Mouse (Mus musculus): ENCODE results near the gene Hnrnpm. TPM values are rescaled to one million over a fixed set of nuclear protein-coding genes. Genes with fewer than 3 reads are reported as not detected.
"Not testable (repeated sequence)": the region's sequence is repeated elsewhere in the genome, so short reads cannot be mapped to it uniquely, and the experiment has no call there.

Hnrnpm gene
- total RNA-seq (2021): 100 to 1,000 TPM; 102 to 150 TPM

DNA sequence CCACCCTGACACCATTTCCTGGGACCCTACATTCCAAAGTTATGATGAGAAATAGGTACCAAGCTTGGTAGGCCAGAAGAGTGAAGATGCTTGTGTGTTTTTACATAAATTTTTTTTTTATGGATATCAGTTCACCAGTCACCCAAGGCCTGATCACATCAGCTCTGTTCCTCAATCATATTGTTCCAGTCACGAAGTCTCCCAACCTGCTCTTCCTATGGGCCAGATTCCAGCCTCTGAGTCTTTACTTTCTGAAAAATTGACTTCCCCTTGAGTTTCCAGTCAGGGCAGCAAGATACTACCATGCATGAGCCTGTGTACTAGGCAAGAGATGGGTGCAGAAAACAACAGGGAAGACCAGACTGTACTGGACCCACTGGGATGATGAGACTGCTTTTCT is at the start of gene Hnrnpm:
Hnrnpm (minus strand) TSS at position 101 of the 400 bp plus-strand sequence.
- no peak for DNase-seq (ENCODE audit: low spot score in 2 of 2)
- intact Hi-C loops (cut with DNase I): no loop called here

DNA sequence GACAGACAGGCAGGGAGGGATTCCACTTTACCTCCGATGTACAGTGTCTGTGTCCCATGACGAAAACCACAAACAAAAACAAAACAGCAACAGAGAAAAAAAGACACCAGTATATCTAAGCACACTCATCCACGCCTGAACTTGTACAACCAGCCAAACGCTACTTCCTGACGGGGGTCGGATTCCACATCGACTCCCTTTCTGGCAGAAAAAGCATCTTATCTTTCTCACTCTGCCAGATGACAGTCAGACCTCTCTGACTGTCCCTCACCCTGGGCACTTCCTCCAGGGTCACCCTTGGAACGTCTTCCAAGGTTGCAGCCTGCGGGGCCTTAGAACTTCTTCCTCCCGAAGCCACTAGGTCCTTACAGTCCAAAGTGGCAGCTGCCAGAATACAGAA is 46.9 kb upstream of the Hnrnpm start:
- DNase-seq (ENCODE audit: low spot score in 2 of 2); intact Hi-C loops (cut with DNase I): not testable (repeated sequence)

DNA sequence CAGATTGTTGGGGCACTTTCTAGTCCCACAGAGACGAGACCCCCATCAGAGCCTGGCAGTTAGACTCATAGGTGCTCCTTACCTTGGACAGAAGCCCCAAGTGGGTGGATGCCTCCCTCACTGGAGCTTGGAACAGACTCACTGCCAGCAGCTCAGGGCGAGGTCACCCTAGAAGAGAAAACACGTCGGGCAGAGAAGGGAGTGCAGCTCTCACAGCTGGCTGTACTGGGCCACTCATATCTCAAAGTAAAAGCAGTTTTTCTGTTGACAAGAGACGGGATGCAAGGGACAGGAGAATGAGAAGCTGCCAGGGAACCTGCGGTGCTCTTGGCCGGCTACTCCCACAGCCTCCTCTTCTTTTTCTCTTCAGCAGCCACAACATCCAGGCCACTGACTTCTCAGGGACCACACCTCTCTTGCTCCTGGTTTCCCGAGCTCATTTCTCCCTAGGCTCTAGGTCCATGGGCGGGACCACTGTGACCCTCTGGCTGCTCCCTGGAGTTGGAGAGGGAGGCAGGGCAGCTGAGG is 46.0 kb upstream of the Hnrnpm start:
- DNase-seq (ENCODE audit: low spot score in 2 of 2); intact Hi-C loops (cut with DNase I): not testable (repeated sequence)

DNA sequence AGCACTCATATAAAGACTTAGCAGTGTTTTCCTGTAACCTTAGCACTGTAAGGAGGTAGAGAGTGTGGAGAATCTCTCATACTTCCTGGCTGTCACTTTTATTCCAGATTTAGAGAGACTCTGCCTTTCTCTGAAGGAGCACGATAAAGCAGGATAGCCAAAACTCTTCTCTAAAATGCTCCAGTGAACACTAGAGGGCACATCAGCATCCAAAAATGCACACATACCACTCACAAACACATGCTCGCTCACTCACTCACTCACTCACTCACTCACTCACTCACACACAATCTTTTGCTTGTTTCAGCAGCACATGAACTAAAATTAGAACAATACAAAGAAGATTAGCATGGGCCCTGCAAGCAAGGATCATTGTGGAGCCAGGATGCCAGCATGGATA is 42.6 kb upstream of the Hnrnpm start:
- DNase-seq (ENCODE audit: low spot score in 2 of 2): no peak
- intact Hi-C loops (cut with DNase I): no loop called here

DNA sequence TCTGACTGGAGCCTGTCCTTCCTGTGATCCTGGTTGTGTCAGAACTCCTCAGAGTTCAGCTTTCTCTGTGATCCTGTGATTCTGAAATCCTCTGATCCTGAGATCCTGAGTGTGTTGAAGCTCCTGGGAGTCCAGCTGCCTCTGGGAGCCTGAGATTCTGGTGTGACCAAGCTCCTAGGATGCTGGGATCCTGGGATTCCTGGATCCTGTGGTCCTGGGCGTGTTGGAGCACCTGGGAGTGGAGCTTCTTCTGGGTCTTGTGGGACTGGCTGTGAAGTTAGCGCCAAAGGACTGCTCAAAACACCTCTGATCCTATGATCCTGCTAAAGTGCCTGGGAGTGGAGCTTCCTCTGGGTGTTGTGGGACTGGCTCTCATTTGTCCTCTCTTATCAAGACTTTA is 41.7 kb upstream of the Hnrnpm start:
- intact Hi-C loops (cut with DNase I): no loop called here
- no peak for DNase-seq (ENCODE audit: low spot score in 2 of 2)

DNA sequence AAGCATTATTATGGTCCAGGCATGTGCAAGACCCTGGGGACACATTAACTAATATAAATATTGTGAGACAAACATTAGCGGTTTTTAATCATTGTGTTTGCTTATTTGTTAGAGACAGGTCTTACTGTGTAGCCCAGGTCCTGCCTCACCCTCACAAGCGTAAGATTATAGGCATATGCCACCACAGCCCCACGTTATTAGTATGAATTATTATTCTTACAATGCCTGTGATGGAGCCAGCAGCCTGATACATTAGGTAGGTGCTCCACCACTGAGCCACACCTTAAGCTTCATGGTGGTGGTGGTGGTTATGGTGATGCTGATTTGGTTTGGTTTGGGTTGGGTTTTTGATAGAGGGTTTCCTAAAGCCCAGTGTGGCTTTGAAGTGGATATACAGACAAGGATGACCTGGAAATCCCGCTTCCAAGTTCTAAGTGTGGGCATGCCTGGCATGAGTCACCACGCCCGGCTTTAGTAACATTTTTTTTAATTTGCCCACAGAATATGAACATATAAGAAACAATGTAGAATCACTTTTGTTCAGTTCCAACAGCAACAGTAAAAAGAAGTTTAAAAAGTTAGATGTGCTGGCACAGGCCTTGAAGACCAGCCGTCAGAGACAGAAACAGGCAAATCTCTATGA is 33.2 kb upstream of the Hnrnpm start:
- intact Hi-C loops (cut with DNase I): loop anchor here (2.0 kb wide), 1 partner anchor 37 kb away; no protein-coding TSS in a partner anchor
- DNase-seq (ENCODE audit: low spot score in 2 of 2): peak in 1 of 2 experiments; percentile 14

DNA sequence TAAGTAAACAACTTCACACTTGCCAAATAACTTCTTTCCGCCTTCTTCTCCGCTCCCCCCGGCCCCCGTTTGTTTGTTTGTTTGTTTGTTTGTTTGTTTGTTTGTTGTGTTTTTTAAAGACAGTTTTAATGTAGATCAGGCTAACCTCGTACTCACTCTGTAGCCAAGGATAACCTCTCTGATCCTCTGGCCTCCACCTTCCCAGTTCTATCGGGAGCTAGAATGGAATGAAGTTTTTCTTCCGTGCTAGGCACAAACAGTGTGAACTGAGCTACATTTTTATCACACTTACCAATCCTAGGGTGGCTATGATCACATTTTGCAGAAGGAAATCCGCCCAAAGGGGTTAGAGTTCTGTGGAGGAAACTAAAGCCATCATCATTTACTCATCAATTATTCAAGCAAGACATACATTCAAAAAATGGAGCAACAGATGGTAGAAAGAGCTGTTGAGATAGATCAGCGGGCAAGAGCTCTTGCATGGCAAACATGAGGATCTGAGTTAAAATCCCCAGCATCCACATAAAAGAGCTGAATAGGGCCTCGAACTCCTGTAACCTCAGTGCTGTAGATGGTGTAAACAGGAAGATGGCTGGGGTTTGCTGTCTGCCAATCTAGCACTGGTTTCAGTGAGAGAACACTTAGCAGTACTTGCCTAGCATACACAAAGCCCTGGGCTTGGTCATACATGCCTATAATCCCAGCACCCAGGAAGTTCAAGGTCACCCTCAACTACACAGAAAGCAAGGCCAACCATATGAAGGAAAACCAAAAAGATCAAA is 32.5 kb upstream of the Hnrnpm start:
- intact Hi-C loops (cut with DNase I): loop anchor here (2.0 kb wide), 1 partner anchor 38 kb away; no protein-coding TSS in a partner anchor

DNA sequence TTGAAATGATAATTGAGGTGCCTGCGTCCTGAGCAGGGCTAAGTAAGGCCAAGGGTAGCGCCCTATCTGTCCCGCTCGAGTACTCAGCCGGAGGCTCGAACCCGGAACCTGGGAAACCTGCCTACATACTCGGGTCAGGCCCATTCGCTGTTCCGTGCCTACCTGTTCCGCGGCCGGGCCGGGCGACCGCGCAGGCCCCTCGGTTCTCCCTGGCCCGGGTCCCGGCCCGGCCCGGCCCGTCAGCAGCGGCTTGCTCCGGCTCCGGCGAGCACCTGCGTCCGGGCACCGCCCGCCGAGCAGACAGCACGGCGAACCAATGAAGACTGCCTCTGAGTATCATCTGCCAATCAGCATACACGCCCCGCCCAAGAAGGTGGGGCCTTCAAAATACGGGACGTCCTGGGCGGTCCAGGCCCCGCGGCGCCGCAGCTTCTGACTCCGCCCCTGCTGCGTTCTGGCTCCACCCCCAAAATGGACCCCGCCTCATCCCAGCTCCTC is 31.8 kb upstream of the Hnrnpm start, which contains the start of gene March2:
March2 (minus strand) TSS at position 287 of the 498 bp plus-strand sequence.
- intact Hi-C loops (cut with DNase I): loop anchor here (2.0 kb wide), 1 partner anchor 38 kb away; no protein-coding TSS in a partner anchor
- peak; percentile 94 for DNase-seq (ENCODE audit: low spot score in 2 of 2)

More for the DNA sequence above, 32.5 kb upstream of the Hnrnpm start:
- DNase-seq (ENCODE audit: low spot score in 2 of 2): no peak

DNA sequence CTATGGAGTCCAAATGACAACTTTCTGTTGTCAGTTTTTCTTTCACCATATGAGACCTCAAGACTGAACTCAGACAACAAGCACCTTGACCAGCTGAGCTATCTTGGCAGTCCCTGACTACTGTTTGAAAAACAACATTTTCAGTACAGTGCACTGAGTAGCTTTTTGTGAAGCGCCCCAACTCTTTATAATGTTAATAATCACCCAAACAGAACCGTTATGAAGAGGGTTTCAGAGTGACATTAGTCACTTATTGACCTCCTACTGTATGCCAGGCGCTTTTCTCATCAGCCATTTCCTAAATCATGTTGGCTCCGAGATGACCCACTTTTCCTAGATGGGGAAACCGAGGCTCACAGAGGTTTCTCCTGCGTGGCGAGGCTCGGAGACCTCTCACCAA is 31.3 kb upstream of the Hnrnpm start:
- intact Hi-C loops (cut with DNase I): loop anchor here (2.0 kb wide), 1 partner anchor 39 kb away; no protein-coding TSS in a partner anchor
- DNase-seq (ENCODE audit: low spot score in 2 of 2): no peak

DNA sequence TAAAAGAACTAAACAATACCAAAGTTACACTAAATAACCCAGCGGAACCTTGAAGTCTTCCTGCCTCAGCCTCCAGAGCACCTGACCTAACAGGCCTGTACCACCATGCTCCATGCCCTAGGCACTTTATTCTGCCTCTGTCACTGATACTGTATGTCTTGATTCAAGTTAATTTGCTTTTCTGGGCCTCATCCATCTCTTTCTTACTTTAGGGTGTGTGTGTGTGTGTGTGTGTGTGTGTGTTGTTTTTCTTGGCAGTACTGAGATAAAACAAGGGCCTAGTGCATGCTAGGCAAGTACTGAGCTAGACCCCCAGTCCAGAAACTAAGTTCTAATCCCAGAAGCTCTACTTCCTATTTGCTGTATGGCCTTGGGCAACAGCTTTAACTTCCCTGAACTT is 30.6 kb upstream of the Hnrnpm start:
- intact Hi-C loops (cut with DNase I): no loop called here
- no peak for DNase-seq (ENCODE audit: low spot score in 2 of 2)

DNA sequence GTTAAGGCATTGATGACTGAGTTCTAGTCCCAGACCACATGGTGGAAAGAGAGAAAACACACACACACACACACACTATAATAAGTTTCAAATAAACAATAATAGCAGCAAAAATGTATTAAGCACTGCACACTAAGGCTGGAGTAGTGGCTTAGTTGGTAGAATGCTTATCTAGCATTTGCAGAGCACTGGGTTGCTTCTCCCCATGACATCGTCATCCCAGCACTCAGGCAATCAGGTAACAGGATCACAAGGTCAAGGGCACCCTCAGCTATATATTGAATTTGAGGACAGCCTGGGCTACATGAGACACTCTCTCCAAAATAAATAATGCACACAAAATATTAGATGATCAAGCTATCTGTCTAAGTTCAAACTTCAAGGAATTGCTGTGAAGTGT is 28.1 kb upstream of the Hnrnpm start:
- intact Hi-C loops (cut with DNase I): no loop called here
- DNase-seq (ENCODE audit: low spot score in 2 of 2): no peak

DNA sequence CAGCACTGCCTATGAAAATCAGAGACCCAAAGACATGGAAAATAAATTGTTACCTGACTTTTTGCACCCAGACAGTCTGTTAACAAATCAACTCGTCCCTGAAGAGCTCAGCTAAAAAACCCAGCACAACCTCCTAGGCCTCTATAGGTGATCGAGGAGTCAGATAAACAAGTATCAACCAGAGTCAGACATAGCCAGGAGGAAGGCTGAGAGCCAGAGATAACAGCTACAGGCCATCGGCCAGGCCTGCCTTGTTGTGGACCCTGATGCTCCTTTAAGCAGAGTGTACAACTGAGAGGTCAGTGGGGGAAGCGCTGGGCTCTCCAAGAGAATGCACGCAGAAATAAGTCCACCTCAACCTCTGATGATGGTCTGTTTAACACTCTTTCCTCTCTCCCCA is 26.6 kb upstream of the Hnrnpm start:
- DNase-seq (ENCODE audit: low spot score in 2 of 2): no peak
- intact Hi-C loops (cut with DNase I): no loop called here

DNA sequence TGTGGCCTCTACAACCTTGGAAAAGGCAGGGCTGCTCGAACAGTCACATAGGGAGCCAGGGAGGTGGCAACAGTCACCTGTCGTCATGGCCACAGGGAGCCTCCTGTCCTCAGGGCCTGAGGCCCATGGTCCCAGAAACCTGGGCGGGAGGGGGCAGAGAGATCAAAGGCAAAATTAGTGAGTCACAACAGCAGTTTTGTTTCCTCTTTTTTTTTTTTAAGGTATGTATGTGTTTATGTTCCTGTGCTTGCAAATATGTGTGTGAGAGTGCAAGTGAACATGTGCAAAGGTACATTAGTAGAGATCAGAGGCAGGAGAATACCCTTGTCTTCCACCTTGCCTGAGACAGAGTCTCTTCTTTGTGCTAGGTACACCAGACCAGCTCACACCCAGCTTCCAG is 23.2 kb upstream of the Hnrnpm start:
- intact Hi-C loops (cut with DNase I): no loop called here
- DNase-seq (ENCODE audit: low spot score in 2 of 2): no peak

DNA sequence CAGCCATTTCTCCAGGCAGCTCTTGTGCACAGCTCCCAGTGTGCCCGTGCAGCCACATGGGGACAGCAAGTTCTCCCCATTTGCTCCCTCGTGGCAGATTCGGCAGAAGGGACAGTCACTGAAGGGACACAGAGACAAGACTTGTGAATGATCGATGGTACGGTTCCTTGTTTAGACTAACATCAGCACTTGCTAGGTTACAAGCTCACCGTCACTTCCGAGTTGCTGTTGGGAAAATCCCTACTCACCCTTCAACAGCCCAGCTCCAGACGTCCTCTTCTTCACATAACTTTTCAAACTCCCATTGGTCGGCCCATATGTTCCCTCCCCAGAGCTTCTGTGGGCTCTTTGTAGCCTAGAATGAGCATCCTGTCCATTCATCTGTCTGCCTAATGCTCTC is 16.4 kb upstream of the Hnrnpm start:
- intact Hi-C loops (cut with DNase I): no loop called here
- DNase-seq (ENCODE audit: low spot score in 2 of 2): no peak

DNA sequence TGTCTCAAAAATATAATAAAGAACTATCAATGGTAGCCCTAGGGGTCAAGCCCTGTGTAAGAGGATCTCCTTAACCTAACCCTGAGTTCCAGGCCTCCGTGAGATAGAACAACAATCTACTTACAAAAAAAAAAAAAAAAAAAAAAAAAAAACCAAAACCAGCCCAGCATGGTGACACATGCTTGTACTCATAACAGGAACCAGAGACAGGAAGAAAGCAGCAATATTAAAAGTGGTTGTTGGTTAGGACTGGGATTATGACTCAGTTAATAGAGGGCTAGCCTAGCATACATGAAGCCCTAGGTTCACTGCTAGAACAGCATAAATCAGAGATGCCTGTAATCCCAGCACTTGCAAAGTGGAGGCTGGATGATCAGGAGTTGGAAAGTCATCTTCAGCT is 15.5 kb upstream of the Hnrnpm start:
- DNase-seq (ENCODE audit: low spot score in 2 of 2): no peak
- intact Hi-C loops (cut with DNase I): no loop called here

DNA sequence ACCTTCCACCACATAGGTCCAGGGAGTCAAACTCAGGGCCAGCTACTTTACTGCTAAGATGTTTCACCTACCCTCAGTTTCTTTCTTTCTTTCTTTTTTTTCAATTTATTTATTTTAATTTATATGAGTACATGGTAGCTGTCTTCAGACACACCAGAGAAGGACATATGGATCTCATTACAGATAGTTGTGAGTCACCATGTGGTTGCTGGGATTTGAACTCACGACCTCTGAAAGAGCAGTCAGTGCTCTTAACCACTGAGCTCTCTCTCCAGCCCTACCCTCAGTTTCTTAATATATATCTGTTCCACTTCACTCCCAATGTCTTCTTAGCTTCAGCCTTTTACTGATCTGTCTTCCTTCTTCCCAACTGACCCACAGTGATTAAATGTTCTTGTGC is 8.8 kb upstream of the Hnrnpm start:
- intact Hi-C loops (cut with DNase I): no loop called here
- DNase-seq (ENCODE audit: low spot score in 2 of 2): no peak

DNA sequence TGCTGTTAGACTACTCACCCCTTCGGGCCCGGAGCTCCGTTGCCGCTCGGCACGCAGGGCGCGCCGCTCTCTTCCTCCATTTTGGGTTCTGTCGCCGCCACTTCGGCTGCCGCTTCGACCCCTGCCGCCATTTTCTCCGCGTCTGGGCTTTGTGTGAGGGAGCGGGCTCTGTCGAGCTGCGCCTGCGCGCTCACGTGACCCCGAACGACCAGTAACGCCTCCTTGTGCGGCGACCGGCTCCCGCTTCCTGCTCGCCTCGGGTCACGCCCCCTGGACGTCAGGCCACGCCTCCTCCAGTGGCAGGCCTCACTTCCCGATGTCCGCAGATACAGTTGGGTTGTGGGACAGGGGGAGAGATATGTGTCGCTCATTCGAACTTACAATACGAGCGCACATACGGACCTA is 1.4 kb downstream of the Hnrnpm start:
- intact Hi-C loops (cut with DNase I): loop anchor here (1.0 kb wide), 1 partner anchor 74 kb away; no protein-coding TSS in a partner anchor

DNA sequence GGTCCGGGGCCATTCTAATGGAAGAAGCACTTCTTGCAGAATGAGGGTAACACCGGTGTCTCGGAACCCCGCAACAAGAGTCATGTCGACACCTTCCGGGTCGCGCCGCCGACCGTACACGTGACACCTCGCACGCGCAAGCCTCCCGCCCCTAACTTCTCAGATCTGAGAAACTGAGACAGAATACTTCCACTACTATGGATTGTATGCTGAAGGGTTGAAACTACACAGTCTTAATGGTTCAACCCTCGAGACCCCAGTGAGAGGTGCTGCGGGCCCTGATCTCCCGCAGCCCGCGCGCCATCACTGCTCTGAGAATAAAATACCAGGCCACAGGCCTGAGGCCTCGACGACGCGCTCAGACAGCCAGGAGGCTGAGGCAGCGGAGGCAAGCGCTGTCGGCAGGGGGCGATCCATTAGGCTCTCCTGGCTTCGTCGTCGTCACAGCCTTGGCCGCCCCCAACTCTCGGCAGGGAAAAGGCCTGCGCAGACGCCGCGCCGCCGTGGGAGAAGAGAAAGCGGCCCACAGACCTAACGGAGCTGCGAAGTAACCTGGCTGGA is 1.9 kb downstream of the Hnrnpm start:
- intact Hi-C loops (cut with DNase I): loop anchor here (1.0 kb wide), 1 partner anchor 75 kb away; no protein-coding TSS in a partner anchor

More for the DNA sequence above, 1.4 kb downstream of the Hnrnpm start:
- peak; percentile 97 to 98 for DNase-seq (ENCODE audit: low spot score in 2 of 2)

DNA sequence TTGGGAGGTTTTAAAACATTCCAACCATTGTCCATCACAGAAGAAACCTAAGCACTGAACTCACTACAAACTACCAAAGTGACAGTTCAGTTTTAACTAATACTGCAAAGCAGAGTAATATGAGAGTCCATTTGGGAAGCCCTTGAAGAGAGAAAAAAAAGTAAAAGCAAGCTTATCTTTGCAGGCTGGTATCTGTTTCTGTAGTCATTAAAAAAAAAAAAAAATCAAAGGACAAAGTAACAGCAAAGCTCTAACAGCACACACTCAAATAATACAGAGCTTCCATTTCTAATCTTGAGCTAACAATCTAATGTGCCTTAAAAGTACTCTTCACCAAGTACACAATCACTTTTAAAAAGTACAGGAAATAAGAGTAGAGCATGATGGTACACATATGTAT is 4.9 kb downstream of the Hnrnpm start:
- intact Hi-C loops (cut with DNase I): no loop called here
- no peak for DNase-seq (ENCODE audit: low spot score in 2 of 2)

More for the DNA sequence above, 1.9 kb downstream of the Hnrnpm start:
- DNase-seq (ENCODE audit: low spot score in 2 of 2): peak; percentile 77 to 78

DNA sequence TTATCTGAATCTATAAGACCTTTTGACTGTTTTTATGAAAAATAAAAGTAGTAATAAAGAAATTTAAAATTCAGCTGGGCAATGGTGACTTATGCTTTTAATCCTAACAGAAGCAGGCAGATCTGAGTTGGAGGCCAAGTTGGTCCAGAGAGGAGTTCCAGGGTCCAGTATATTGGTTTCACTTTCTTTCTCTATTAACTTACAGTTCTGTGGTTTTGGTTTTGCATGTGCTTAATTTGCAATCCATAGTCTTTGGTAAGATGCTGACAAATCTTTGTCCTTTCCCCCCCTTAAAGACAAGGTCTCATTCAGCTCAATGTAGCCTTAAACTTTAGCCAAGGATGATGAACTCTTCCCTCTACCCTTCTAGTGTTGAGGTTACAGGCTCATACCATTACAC is 7.9 kb downstream of the Hnrnpm start:
- DNase-seq (ENCODE audit: low spot score in 2 of 2): no peak
- intact Hi-C loops (cut with DNase I): no loop called here

All from left cerebral cortex, postnatal 36 days (tissue).